Mouse (Mus musculus) bone marrow macrophage, adult 2 months (primary cell): ENCODE measurements around the gene Disp3.

ENCODE experiments used
- CTCF ChIP-seq: IDR thresholded peaks from 2 replicates; pipeline ENCODE4 v1.5.1; 2012; ENCODE audit warnings: low read depth, mild to moderate bottlenecking, low read length, moderate library complexity
- POLR2A ChIP-seq: IDR thresholded peaks from 2 replicates; pipeline ENCODE4 v1.6.1; 2012; ENCODE audit warnings: mild to moderate bottlenecking, low read depth, low read length, borderline replicate concordance

DNA sequence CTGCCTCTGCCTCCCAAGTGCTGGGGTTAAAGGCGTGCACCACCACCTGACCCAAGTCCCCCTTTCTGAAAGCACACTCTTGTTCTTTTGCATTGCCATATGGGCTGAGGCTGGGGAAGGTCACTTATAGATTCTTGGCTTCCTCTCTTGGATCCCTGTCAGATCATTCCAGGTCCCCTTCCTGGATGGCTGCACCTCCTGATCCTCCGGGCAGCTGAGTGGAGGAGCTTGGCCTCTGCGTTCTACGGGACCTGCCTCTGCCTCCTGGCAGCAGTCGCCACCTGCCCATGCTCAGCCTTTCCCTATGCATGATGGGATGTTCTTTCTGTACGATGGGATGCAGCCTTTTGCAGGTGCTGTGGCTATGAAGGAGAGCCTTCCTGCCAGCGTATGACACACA lies 23.1 kb upstream of the Disp3 start:
- TF ChIP-seq CTCF (no peak), POLR2A (no peak)
